Mouse (Mus musculus) ES-Bruce4 (cell line): ENCODE results near the gene Erp29.

ENCODE experiments used
- CTCF ChIP-seq: IDR thresholded peaks from one replicate; pipeline ENCODE4 v1.8.1; 2011; ENCODE audit warnings: low read depth, low read length
- EP300 ChIP-seq: IDR thresholded peaks from 2 replicates; pipeline ENCODE4 v1.6.1; 2011; ENCODE audit warnings: low read depth, low read length; ENCODE audit not compliant: insufficient read depth
- POLR2A ChIP-seq: IDR thresholded peaks from one replicate; pipeline ENCODE4 v1.8.1; 2011; ENCODE audit warnings: low read length; ENCODE audit not compliant: insufficient read depth

DNA sequence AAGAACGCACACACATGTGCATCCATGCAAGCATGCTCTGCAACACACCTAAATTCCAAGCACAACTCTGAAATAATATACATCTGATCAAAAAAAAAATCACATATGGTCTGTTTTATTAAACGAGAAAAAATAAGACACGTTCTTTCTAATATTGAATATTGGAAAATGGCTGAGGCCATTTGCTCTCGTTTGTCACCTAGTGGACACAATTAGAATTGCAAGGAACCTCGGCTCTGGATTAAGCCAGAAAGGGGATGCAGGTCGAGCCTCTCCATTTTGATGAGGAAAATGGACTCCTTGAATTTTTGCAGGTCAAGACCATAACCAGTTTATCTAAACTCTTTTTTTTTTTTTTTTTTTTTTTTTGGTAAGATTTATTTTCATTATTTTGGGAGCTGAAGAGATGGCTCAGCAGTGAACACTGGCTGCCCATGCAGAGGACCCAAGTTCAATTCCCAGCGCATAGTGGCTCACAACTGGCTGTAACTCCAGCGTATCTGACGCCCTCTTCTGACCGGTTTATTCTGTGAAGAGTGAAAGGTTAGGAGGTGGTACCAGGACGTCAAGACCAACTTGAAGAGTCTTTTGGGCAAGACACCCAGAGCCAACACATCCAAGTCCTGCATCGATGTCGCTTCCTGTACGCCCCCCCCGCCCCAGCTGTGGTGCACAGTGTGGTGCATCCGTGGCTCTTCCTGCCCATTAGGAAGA lies 59.5 kb downstream of the Erp29 start:
- no peak for TF ChIP-seq POLR2A
- TF ChIP-seq CTCF = no peak
- no peak for TF ChIP-seq EP300
